Mouse (Mus musculus): ENCODE measurements around the gene Ddn.

GRCm38 (mm10) chr15:98812741-98813424 lies 3.6 kb upstream of the Ddn start:
- TF ChIP-seq CTCF (IDR thresholded peaks at IDR 0.05; ENCODE audit: extremely low read depth, insufficient read length, insufficient replicate concordance, low read depth, low read length), result no peak
- TF ChIP-seq POLR2A (IDR thresholded peaks at IDR 0.05; ENCODE audit: low read depth, low read length), result no peak
